Mouse (Mus musculus) embryonic facial prominence, embryonic 15.5 days (tissue): ENCODE results near the gene Gmds. TPM values are rescaled to one million over a fixed set of nuclear protein-coding genes. Genes with fewer than 3 reads are reported as not detected.

Experiments
- ATAC-seq: fragments of 200-750 bp; cut with Nextera tagmentation; 2 replicates; pipeline ENCODE4 v1.8.0; 2017; ENCODE audit warnings: low read depth, moderate TSS enrichment; ENCODE audit not compliant: insufficient number of reproducible peaks, low FRiP score, low TSS enrichment
- H3K27ac ChIP-seq: fragments of 300-500 bp; sonication (generic); replicated peaks from 2 replicates; pipeline ENCODE4 v1.5.1; 2015; ENCODE audit warnings: mild to moderate bottlenecking, inconsistent platforms
- H3K27me3 ChIP-seq: fragments of 300-500 bp; sonication (generic); 2 replicates; pipeline ENCODE4 v1.6.1; 2015; ENCODE audit warnings: inconsistent platforms
- H3K36me3 ChIP-seq: fragments of 300-500 bp; sonication (generic); 2 replicates; pipeline ENCODE4 v1.6.1; 2015; ENCODE audit warnings: mild to moderate bottlenecking, inconsistent platforms
- H3K4me1 ChIP-seq: fragments of 300-500 bp; sonication (generic); 2 replicates; pipeline ENCODE4 v1.6.1; 2015; ENCODE audit warnings: inconsistent platforms
- H3K4me2 ChIP-seq: fragments of 300-500 bp; sonication (generic); replicated peaks from 2 replicates; pipeline ENCODE4 v1.6.1; 2015; ENCODE audit warnings: mild to moderate bottlenecking, inconsistent platforms
- H3K4me3 ChIP-seq: fragments of 300-500 bp; sonication (generic); replicated peaks from 2 replicates; pipeline ENCODE4 v1.5.1; 2015; ENCODE audit warnings: mild to moderate bottlenecking, inconsistent platforms
- H3K9ac ChIP-seq: fragments of 300-500 bp; sonication (generic); 2 replicates; pipeline ENCODE4 v1.6.1; 2015; ENCODE audit warnings: inconsistent platforms
- H3K9me3 ChIP-seq: fragments of 300-500 bp; sonication (generic); replicated peaks from 2 replicates; pipeline ENCODE4 v1.6.1; 2016; ENCODE audit warnings: inconsistent platforms
- WGBS: fragments of 180-500 bp; shearing (Covaris S2); methylation state at CpG from one replicate; pipeline ENCODE4 v1.1.7; 2015; 5-methylcytosine and 5-hydroxymethylcytosine counted together
- polyA plus RNA-seq: library from polyadenylated mRNA; unstranded; fragments of >200 nt; fragmentation: Nextera tagmentation; extraction: Ambion mirVana; gene quantifications from 2 replicates; pipeline ENCODE4 v1.2.1, GENCODE M21; 2015

Gmds gene
- polyA plus RNA-seq, 1 experiment from 2014 or later = 36.3 TPM

GRCm38 (mm10) chr13:32073630-32074029 lies 264.9 kb downstream of the Gmds start:
- H3K9ac ChIP-seq = no peak overlapping the region
- no peaks in the 10 kb centered on the region for H3K9me3 ChIP-seq
- no peak overlapping the region for H3K4me2 ChIP-seq
- no peaks in the 10 kb centered on the region for H3K27me3 ChIP-seq
- no peak overlapping the region for H3K27ac ChIP-seq
- ATAC-seq = no peak
- no peak overlapping the region for H3K4me3 ChIP-seq
- whole genome bisulfite sequencing = 48% methylated on average over 2 of the region's 2 CpGs
- no peaks in the 10 kb centered on the region for H3K36me3 ChIP-seq
- H3K4me1 ChIP-seq = no peaks in the 10 kb centered on the region

GRCm38 (mm10) chr13:32055321-32055720 lies 283.2 kb downstream of the Gmds start:
- Histone ChIP-seq H3K9me3 (no peaks in the 10 kb centered on the region), H3K4me1 (0 out of 2 replicates have a peak, but pooled peaks cover 4% of the 10 kb centered on the region), H3K27me3 (no peaks in the 10 kb centered on the region), H3K4me3 (no peak overlapping the region), H3K27ac (no peak overlapping the region), H3K4me2 (no peak overlapping the region), H3K9ac (no peak overlapping the region), H3K36me3 (no peaks in the 10 kb centered on the region)
- no peak for ATAC-seq
- 37% methylated on average over 6 of the region's 6 CpGs for WGBS

- no peak overlapping the region for H3K4me3 ChIP-seq
- ATAC-seq = no peak
- H3K9me3 ChIP-seq = no peaks in the 10 kb centered on the region
- H3K27ac ChIP-seq = no peak overlapping the region
- H3K4me1 ChIP-seq = 0 out of 2 replicates have a peak, but pooled peaks cover 4% of the 10 kb centered on the region
- H3K4me2 ChIP-seq = no peak overlapping the region
- no peaks in the 10 kb centered on the region for H3K27me3 ChIP-seq
- H3K36me3 ChIP-seq = no peaks in the 10 kb centered on the region
- no peak overlapping the region for H3K9ac ChIP-seq
Measured at GRCm38 (mm10) chr13:32053587-32053986, 285.0 kb downstream of the Gmds start.

- no peak overlapping the region for H3K4me2 ChIP-seq
- 0 out of 2 replicates have a peak, but pooled peaks cover under 1% of the 10 kb centered on the region for H3K4me1 ChIP-seq
- no peaks in the 10 kb centered on the region for H3K27me3 ChIP-seq
- H3K9ac ChIP-seq = no peak overlapping the region
- 35% methylated on average over 6 of the region's 6 CpGs for WGBS
- no peak; the same call in 1 of the 2 replicates for ATAC-seq
- H3K4me3 ChIP-seq = no peak overlapping the region
- H3K36me3 ChIP-seq = no peaks in the 10 kb centered on the region
- no peaks in the 10 kb centered on the region for H3K9me3 ChIP-seq
- H3K27ac ChIP-seq = no peak overlapping the region
Measured at GRCm38 (mm10) chr13:32047980-32048959, 290.3 kb downstream of the Gmds start.

GRCm38 (mm10) chr13:32046961-32047360 lies 291.6 kb downstream of the Gmds start:
- no peak for ATAC-seq
- Histone ChIP-seq H3K4me1 (0 out of 2 replicates have a peak, but pooled peaks cover 7% of the 10 kb centered on the region), H3K9me3 (no peaks in the 10 kb centered on the region), H3K9ac (no peak overlapping the region), H3K27ac (no peak overlapping the region), H3K4me2 (no peak overlapping the region), H3K27me3 (no peaks in the 10 kb centered on the region), H3K4me3 (no peak overlapping the region), H3K36me3 (no peaks in the 10 kb centered on the region)
- 29% methylated on average over 4 of the region's 4 CpGs for WGBS

- H3K36me3 ChIP-seq = no peaks in the 10 kb centered on the region
- no peaks in the 10 kb centered on the region for H3K27me3 ChIP-seq
- ATAC-seq = no peak
- no peak overlapping the region for H3K4me3 ChIP-seq
- WGBS = 35% methylated on average over 2 of the region's 2 CpGs
- no peaks in the 10 kb centered on the region for H3K9me3 ChIP-seq
- H3K9ac ChIP-seq = no peak overlapping the region
- H3K4me1 ChIP-seq = 0 out of 2 replicates have a peak, but pooled peaks cover 7% of the 10 kb centered on the region
- no peak overlapping the region for H3K4me2 ChIP-seq
- no peak overlapping the region for H3K27ac ChIP-seq
Measured at GRCm38 (mm10) chr13:32042748-32043147, 295.8 kb downstream of the Gmds start.

- H3K36me3 ChIP-seq = no peaks in the 10 kb centered on the region
Measured at GRCm38 (mm10) chr13:32040822-32041221, 297.7 kb downstream of the Gmds start.

GRCm38 (mm10) chr13:32036902-32037301 lies 301.6 kb downstream of the Gmds start:
- Histone ChIP-seq H3K9me3 (no peaks in the 10 kb centered on the region), H3K36me3 (no peaks in the 10 kb centered on the region), H3K4me3 (no peak overlapping the region), H3K9ac (no peak overlapping the region), H3K4me2 (no peak overlapping the region), H3K27ac (no peak overlapping the region), H3K4me1 (no peaks in the 10 kb centered on the region), H3K27me3 (0 out of 2 replicates have a peak, but pooled peaks cover 2% of the 10 kb centered on the region)
- 55% methylated on average over 5 of the region's 5 CpGs for WGBS
- no peak for ATAC-seq

More at GRCm38 (mm10) chr13:32040822-32041221, 297.7 kb downstream of the Gmds start:
- H3K27me3 ChIP-seq = no peaks in the 10 kb centered on the region
- 0 out of 2 replicates have a peak, but pooled peaks cover 7% of the 10 kb centered on the region for H3K4me1 ChIP-seq
- no peak overlapping the region for H3K27ac ChIP-seq
- ATAC-seq = no peak
- WGBS = 94% methylated on average over 1 of the region's 1 CpGs
- H3K4me3 ChIP-seq = no peak overlapping the region
- H3K4me2 ChIP-seq = no peak overlapping the region
- H3K9ac ChIP-seq = no peak overlapping the region
- H3K9me3 ChIP-seq = no peaks in the 10 kb centered on the region

- 68% methylated on average over 6 of the region's 6 CpGs for WGBS
Measured at GRCm38 (mm10) chr13:32034799-32035448, 303.6 kb downstream of the Gmds start.

GRCm38 (mm10) chr13:32034139-32034538 lies 304.4 kb downstream of the Gmds start:
- no peak for ATAC-seq
- no peaks in the 10 kb centered on the region for H3K9me3 ChIP-seq
- no peak overlapping the region for H3K27ac ChIP-seq
- H3K4me1 ChIP-seq = no peaks in the 10 kb centered on the region
- H3K4me2 ChIP-seq = no peak overlapping the region
- 28% methylated on average over 8 of the region's 8 CpGs for WGBS
- no peak overlapping the region for H3K9ac ChIP-seq
- H3K27me3 ChIP-seq = 0 out of 2 replicates have a peak, but pooled peaks cover 2% of the 10 kb centered on the region
- H3K36me3 ChIP-seq = no peaks in the 10 kb centered on the region
- H3K4me3 ChIP-seq = no peak overlapping the region

More at GRCm38 (mm10) chr13:32034799-32035448, 303.6 kb downstream of the Gmds start:
- Histone ChIP-seq H3K4me1 (no peaks in the 10 kb centered on the region), H3K36me3 (no peaks in the 10 kb centered on the region), H3K9ac (no peak overlapping the region), H3K9me3 (no peaks in the 10 kb centered on the region), H3K4me2 (no peak overlapping the region), H3K4me3 (no peak overlapping the region), H3K27ac (no peak overlapping the region), H3K27me3 (0 out of 2 replicates have a peak, but pooled peaks cover 2% of the 10 kb centered on the region)
- no peak for ATAC-seq
